Mouse (Mus musculus): ENCODE data around the gene Aff3. TPM values are rescaled to one million over a fixed set of nuclear protein-coding genes. Genes with fewer than 3 reads are reported as not detected.

The Aff3 gene
- polyA plus RNA-seq, 1 experiment from 2014 or later, result 0.38 TPM

DNA sequence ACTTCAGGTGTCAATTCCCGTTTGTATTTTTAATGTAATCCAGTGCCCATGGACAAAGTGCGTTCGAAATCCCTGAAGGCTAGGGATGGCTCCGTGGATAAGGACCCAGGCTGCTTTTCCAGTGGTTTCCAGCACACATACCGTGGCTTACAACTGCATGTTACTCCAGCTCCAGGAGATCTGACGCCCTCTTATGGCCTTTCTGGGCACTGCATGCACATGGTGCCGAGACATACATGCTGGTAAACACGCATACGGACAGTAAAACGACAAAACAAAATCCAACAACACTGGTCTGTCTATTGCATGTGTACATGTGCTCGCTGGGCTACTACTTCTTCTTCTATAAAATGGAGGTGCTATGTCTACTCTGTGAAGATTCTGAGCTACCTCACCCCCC, 357.5 kb downstream of the Aff3 start:
- Histone ChIP-seq H3K36me3 (ENCODE audit: control insufficient read depth, insufficient read depth) (no peaks in the 10 kb centered on the region), H3K4me3 (ENCODE audit: low read depth, low read length) (no peak overlapping the region), H3K27me3 (ENCODE audit: control insufficient read depth, insufficient read depth, low read depth, low read length) (no peaks in the 10 kb centered on the region), H3K4me1 (ENCODE audit: control insufficient read depth, low read depth, low read length) (no peaks in the 10 kb centered on the region), H3K4me2 (ENCODE audit: low read depth, low read length) (no peak overlapping the region), H3K27ac (ENCODE audit: low read length) (no peak overlapping the region), H3K9me3 (replicated peaks; ENCODE audit: control insufficient read depth, low read length) (no peaks in the 10 kb centered on the region), H3K9ac (ENCODE audit: low read depth, low read length) (no peak overlapping the region)
- 75% methylated on average over 11 of the region's 11 CpGs for WGBS (ENCODE audit: insufficient replicate concordance)
- no peak for ATAC-seq (ENCODE audit: low read depth)

DNA sequence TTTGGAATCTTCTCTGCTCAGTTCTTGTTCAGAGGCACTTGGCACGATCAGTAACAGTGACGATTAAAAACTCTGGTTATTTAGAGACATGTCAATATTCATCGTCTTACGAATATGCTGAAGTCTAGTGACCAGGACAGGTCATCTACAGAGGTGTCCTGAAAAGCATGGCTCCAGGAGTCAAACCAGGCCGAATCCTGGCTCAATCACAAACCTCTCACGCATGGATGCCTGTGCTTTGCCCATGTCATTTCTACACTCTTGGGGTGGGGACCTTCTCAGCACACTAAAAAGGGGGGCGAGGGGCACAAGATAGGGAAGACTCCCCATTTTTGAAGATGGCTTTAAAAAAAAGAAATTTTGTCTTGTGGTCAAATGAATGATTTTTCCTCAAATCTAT, 358.6 kb downstream of the Aff3 start:
- 70% methylated on average over 7 of the region's 7 CpGs for WGBS (ENCODE audit: insufficient replicate concordance)
- Histone ChIP-seq H3K27me3 (ENCODE audit: control insufficient read depth, insufficient read depth, low read depth, low read length) (no peaks in the 10 kb centered on the region), H3K9ac (ENCODE audit: low read depth, low read length) (no peak overlapping the region), H3K36me3 (ENCODE audit: control insufficient read depth, insufficient read depth) (no peaks in the 10 kb centered on the region), H3K9me3 (replicated peaks; ENCODE audit: control insufficient read depth, low read length) (no peaks in the 10 kb centered on the region), H3K27ac (ENCODE audit: low read length) (no peak overlapping the region), H3K4me1 (ENCODE audit: control insufficient read depth, low read depth, low read length) (no peaks in the 10 kb centered on the region), H3K4me3 (ENCODE audit: low read depth, low read length) (no peak overlapping the region), H3K4me2 (ENCODE audit: low read depth, low read length) (no peak overlapping the region)
- no peak for ATAC-seq (ENCODE audit: low read depth)

DNA sequence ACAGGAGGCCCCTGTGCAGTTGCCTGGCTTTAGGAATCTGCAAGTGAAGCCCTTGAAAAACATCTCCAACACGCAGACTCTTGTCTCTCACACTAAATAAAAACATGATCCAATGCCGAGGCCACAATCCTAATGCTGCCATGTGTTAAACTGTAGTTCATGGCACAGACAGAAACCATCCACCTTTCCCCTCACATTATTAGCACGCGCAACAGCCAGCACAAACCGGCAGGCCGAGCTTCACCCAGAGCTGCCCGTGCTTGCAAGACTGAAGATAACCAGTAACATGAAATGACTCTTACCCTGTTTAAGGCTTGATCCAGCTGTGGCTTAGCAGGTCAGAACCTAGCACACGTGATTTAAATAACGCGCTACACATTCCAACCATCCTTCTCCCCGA, 360.4 kb downstream of the Aff3 start:
- no peak for ATAC-seq (ENCODE audit: low read depth)
- no peaks in the 10 kb centered on the region for H3K4me1 ChIP-seq (ENCODE audit: control insufficient read depth, low read depth, low read length)
- H3K4me2 ChIP-seq (ENCODE audit: low read depth, low read length), result no peak overlapping the region
- no peak overlapping the region for H3K4me3 ChIP-seq (ENCODE audit: low read depth, low read length)
- H3K27me3 ChIP-seq (ENCODE audit: control insufficient read depth, insufficient read depth, low read depth, low read length), result no peaks in the 10 kb centered on the region
- WGBS (ENCODE audit: insufficient replicate concordance), result 77% methylated on average over 11 of the region's 11 CpGs
- H3K9ac ChIP-seq (ENCODE audit: low read depth, low read length), result no peak overlapping the region
- no peaks in the 10 kb centered on the region for H3K36me3 ChIP-seq (ENCODE audit: control insufficient read depth, insufficient read depth)
- H3K9me3 ChIP-seq (replicated peaks; ENCODE audit: control insufficient read depth, low read length), result no peaks in the 10 kb centered on the region
- H3K27ac ChIP-seq (ENCODE audit: low read length), result no peak overlapping the region

DNA sequence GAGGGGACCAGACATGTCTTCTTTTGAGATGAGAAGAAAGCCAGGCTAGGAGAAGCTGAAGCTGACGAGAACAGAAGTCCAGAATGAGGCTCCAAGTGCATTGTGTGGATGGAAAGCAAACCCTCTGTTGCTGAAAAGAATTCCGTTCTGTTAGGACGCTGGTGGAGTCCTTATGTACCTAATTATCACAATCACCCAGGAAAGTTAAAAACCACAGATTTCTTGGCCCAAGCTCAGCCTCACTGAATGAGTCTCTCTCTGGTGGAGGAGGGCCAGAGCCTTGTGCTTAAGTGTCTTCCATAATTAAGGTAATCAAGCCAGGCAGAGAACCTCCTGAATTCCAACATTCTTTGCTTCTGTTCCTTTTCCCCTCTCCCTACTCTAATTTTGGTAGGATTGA, 366.5 kb downstream of the Aff3 start:
- no peaks in the 10 kb centered on the region for H3K9me3 ChIP-seq (replicated peaks; ENCODE audit: control insufficient read depth, low read length)
- H3K27me3 ChIP-seq (ENCODE audit: control insufficient read depth, insufficient read depth, low read depth, low read length), result no peaks in the 10 kb centered on the region
- H3K4me3 ChIP-seq (ENCODE audit: low read depth, low read length), result no peak overlapping the region
- H3K27ac ChIP-seq (ENCODE audit: low read length), result no peak overlapping the region
- no peaks in the 10 kb centered on the region for H3K4me1 ChIP-seq (ENCODE audit: control insufficient read depth, low read depth, low read length)
- no peak for ATAC-seq (ENCODE audit: low read depth)
- H3K9ac ChIP-seq (ENCODE audit: low read depth, low read length), result no peak overlapping the region
- WGBS (ENCODE audit: insufficient replicate concordance), result 41% methylated on average over 3 of the region's 3 CpGs
- no peaks in the 10 kb centered on the region for H3K36me3 ChIP-seq (ENCODE audit: control insufficient read depth, insufficient read depth)
- no peak overlapping the region for H3K4me2 ChIP-seq (ENCODE audit: low read depth, low read length)

DNA sequence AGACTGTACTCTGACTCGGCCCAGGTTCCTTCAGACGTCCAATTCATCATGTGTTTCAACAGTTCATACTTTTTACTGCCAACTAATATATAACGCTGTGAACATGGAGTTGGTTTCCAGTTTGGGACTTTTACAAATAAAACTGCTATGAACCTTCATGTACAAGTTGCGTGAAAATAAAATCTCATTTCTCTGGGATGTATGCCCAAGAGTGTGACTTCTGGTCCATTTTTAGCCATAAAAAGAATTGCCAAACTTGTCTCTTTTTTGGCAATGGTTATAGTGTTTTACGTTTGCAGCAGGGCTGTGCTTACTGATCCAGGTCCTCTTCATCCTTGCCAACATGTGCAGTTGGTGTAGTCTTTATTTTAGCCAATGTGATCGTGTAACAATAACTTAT, 369.8 kb downstream of the Aff3 start:
- H3K27me3 ChIP-seq (ENCODE audit: control insufficient read depth, insufficient read depth, low read depth, low read length), result no peaks in the 10 kb centered on the region
- H3K36me3 ChIP-seq (ENCODE audit: control insufficient read depth, insufficient read depth), result no peaks in the 10 kb centered on the region
- no peak overlapping the region for H3K4me2 ChIP-seq (ENCODE audit: low read depth, low read length)
- H3K4me3 ChIP-seq (ENCODE audit: low read depth, low read length), result no peak overlapping the region
- no peak overlapping the region for H3K9ac ChIP-seq (ENCODE audit: low read depth, low read length)
- no peaks in the 10 kb centered on the region for H3K4me1 ChIP-seq (ENCODE audit: control insufficient read depth, low read depth, low read length)
- no peaks in the 10 kb centered on the region for H3K9me3 ChIP-seq (replicated peaks; ENCODE audit: control insufficient read depth, low read length)
- H3K27ac ChIP-seq (ENCODE audit: low read length), result no peak overlapping the region
- no peak for ATAC-seq (ENCODE audit: low read depth)
- 61% methylated on average over 6 of the region's 6 CpGs for WGBS (ENCODE audit: insufficient replicate concordance)

DNA sequence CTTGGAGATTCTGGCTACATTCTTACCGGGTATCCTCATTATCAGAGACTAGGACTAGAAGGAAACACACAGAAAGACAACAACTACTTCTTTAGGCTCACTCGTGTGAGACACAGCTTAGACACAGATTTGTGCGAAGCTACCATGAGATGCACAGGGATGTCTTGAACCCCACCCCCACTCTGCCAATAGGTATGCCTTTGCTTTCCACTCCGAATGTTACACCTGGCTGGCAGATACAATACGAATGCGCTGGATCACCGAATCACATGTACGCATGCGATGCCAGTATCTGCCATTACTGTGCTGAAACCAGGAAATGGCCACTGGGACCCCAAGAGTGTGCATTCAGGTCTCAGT, 370.4 kb downstream of the Aff3 start:
- ATAC-seq (ENCODE audit: low read depth), result no peak
- 75% methylated on average over 9 of the region's 9 CpGs for WGBS (ENCODE audit: insufficient replicate concordance)

DNA sequence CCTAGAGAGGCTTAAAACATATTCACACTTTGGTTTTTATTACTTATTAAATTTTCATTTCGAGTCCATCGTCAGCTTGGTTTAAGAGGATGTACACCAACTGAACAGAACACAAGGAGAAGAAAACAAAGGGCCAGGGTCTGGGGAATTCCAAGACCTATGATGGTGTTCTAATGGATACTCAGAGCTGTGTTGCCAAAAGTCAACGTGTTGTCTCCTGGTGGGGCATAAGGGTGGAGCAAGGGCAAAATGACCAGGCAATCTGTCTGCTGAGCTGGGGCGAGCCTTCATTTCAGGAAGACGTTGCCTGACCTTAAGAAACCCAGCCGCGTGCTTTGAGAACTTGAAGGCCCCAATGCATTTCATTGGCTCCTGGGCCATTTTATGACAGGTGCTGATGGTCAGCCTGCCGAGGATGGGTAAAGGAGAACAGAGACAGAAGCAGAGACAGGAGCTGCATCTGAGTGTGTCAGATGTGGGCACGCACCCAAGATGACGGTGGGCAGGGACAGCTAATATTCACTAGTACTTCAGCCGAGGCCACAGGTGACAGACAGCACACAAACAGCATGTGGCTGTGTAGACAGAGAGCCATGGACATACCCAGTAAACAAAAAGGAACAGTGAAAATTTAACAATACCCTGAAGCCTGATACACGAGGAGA, 371.0 kb downstream of the Aff3 start:
- Histone ChIP-seq H3K27ac (ENCODE audit: low read length) (no peak overlapping the region), H3K4me1 (ENCODE audit: control insufficient read depth, low read depth, low read length) (no peaks in the 10 kb centered on the region), H3K9me3 (replicated peaks; ENCODE audit: control insufficient read depth, low read length) (no peaks in the 10 kb centered on the region), H3K4me2 (ENCODE audit: low read depth, low read length) (no peak overlapping the region), H3K4me3 (ENCODE audit: low read depth, low read length) (no peak overlapping the region), H3K27me3 (ENCODE audit: control insufficient read depth, insufficient read depth, low read depth, low read length) (no peaks in the 10 kb centered on the region), H3K9ac (ENCODE audit: low read depth, low read length) (no peak overlapping the region), H3K36me3 (ENCODE audit: control insufficient read depth, insufficient read depth) (no peaks in the 10 kb centered on the region)
- no peak for ATAC-seq (ENCODE audit: low read depth)
- 72% methylated on average over 12 of the region's 12 CpGs for WGBS (ENCODE audit: insufficient replicate concordance)

More for the DNA sequence above, 370.4 kb downstream of the Aff3 start:
- H3K4me2 ChIP-seq (ENCODE audit: low read depth, low read length), result no peak overlapping the region
- no peak overlapping the region for H3K9ac ChIP-seq (ENCODE audit: low read depth, low read length)
- no peaks in the 10 kb centered on the region for H3K36me3 ChIP-seq (ENCODE audit: control insufficient read depth, insufficient read depth)
- no peak overlapping the region for H3K4me3 ChIP-seq (ENCODE audit: low read depth, low read length)
- H3K4me1 ChIP-seq (ENCODE audit: control insufficient read depth, low read depth, low read length), result no peaks in the 10 kb centered on the region
- no peak overlapping the region for H3K27ac ChIP-seq (ENCODE audit: low read length)
- H3K9me3 ChIP-seq (replicated peaks; ENCODE audit: control insufficient read depth, low read length), result no peaks in the 10 kb centered on the region
- H3K27me3 ChIP-seq (ENCODE audit: control insufficient read depth, insufficient read depth, low read depth, low read length), result no peaks in the 10 kb centered on the region

DNA sequence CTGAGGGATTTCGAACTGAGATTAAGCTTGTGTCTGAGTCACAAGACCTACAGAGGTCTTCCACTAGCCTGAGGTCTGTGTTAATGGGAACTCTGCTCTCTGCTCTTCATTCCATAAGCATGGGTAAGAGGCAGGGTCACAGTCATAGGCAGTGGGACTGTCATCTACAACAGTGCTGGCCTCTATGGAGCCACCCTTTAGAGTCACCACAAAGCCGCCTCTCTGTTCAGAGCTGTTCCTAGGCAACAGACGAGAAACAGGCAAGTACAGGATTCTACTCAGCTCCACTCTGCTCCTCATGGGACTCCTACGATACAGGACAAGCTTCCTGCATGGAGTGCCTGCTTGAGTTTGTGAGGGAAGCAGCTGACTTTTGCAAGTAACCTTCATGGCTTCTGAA, 371.9 kb downstream of the Aff3 start:
- H3K9ac ChIP-seq (ENCODE audit: low read depth, low read length), result no peak overlapping the region
- 61% methylated on average over 4 of the region's 4 CpGs for WGBS (ENCODE audit: insufficient replicate concordance)
- no peak for ATAC-seq (ENCODE audit: low read depth)

DNA sequence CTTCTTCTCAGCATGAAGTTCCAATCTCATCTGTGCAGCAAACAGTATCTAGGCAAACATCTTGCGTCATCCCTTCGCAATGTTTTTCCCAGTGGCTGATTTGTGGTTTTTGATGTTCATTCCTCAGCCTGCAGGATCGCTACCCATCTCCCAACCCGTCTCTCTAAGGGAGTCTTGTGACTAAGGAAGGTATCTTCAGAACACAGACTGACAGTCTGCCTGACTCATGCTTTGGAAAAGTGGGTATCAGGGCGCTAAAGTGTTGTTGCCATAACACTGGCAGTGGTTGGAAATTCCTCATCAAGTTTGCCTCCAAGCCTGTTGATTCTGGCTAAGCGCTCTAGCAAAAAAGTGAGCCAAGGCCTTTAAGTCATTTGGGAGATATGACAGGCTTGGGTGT, 372.8 kb downstream of the Aff3 start:
- H3K36me3 ChIP-seq (ENCODE audit: control insufficient read depth, insufficient read depth), result no peaks in the 10 kb centered on the region
- no peak overlapping the region for H3K4me2 ChIP-seq (ENCODE audit: low read depth, low read length)

More for the DNA sequence above, 371.9 kb downstream of the Aff3 start:
- Histone ChIP-seq H3K27me3 (ENCODE audit: control insufficient read depth, insufficient read depth, low read depth, low read length) (no peaks in the 10 kb centered on the region), H3K27ac (ENCODE audit: low read length) (no peak overlapping the region), H3K36me3 (ENCODE audit: control insufficient read depth, insufficient read depth) (no peaks in the 10 kb centered on the region), H3K4me2 (ENCODE audit: low read depth, low read length) (no peak overlapping the region), H3K4me1 (ENCODE audit: control insufficient read depth, low read depth, low read length) (no peaks in the 10 kb centered on the region), H3K9me3 (replicated peaks; ENCODE audit: control insufficient read depth, low read length) (no peaks in the 10 kb centered on the region), H3K4me3 (ENCODE audit: low read depth, low read length) (no peak overlapping the region)

More for the DNA sequence above, 372.8 kb downstream of the Aff3 start:
- no peak overlapping the region for H3K27ac ChIP-seq (ENCODE audit: low read length)
- no peaks in the 10 kb centered on the region for H3K27me3 ChIP-seq (ENCODE audit: control insufficient read depth, insufficient read depth, low read depth, low read length)
- H3K9me3 ChIP-seq (replicated peaks; ENCODE audit: control insufficient read depth, low read length), result no peaks in the 10 kb centered on the region
- H3K9ac ChIP-seq (ENCODE audit: low read depth, low read length), result no peak overlapping the region
- ATAC-seq (ENCODE audit: low read depth), result no peak
- WGBS (ENCODE audit: insufficient replicate concordance), result 42% methylated on average over 6 of the region's 6 CpGs
- no peak overlapping the region for H3K4me3 ChIP-seq (ENCODE audit: low read depth, low read length)
- H3K4me1 ChIP-seq (ENCODE audit: control insufficient read depth, low read depth, low read length), result no peaks in the 10 kb centered on the region
